Mouse (Mus musculus) limb, embryonic 14.5 days (tissue): ENCODE measurements around the gene Gzmb. TPM values are rescaled to one million over a fixed set of nuclear protein-coding genes. Genes with fewer than 3 reads are reported as not detected.
"Not testable (repeated sequence)": the region's sequence is repeated elsewhere in the genome, so short reads cannot be mapped to it uniquely, and the experiment has no call there.

ENCODE experiments used
- ATAC-seq: fragments of 200-750 bp; cut with Nextera tagmentation; 2 replicates; pipeline ENCODE4 v1.8.0; 2017; ENCODE audit warnings: low read depth, moderate number of reproducible peaks, moderate TSS enrichment; ENCODE audit not compliant: low FRiP score
- DNase-seq: peaks from one replicate; pipeline ENCODE4 v3.0.0-alpha.2; 2015; ENCODE audit warnings: low spot score
- H3K27ac ChIP-seq: fragments of 300-500 bp; sonication (generic); replicated peaks from 2 replicates; pipeline ENCODE4 v1.5.1; 2014; ENCODE audit warnings: low read depth, mild to moderate bottlenecking, low read length, moderate library complexity, mixed read lengths
- H3K27me3 ChIP-seq: fragments of 300-500 bp; sonication (generic); 2 replicates; pipeline ENCODE4 v1.6.1; 2014; ENCODE audit warnings: low read length, mixed read lengths; ENCODE audit not compliant: control insufficient read depth, insufficient read depth
- H3K36me3 ChIP-seq: fragments of 300-500 bp; sonication (generic); 2 replicates; pipeline ENCODE4 v1.6.1; 2014; ENCODE audit warnings: mild to moderate bottlenecking, low read length, moderate library complexity, mixed read lengths; ENCODE audit not compliant: control insufficient read depth, insufficient read depth
- H3K4me1 ChIP-seq: fragments of 300-500 bp; sonication (generic); 2 replicates; pipeline ENCODE4 v1.6.1; 2014; ENCODE audit warnings: antibody characterized with exemption, low read length, mixed read lengths; ENCODE audit not compliant: control insufficient read depth, insufficient read depth
- H3K4me2 ChIP-seq: fragments of 300-500 bp; sonication (generic); replicated peaks from 2 replicates; pipeline ENCODE4 v1.6.1; 2014; ENCODE audit warnings: low read depth, mild to moderate bottlenecking, low read length, moderate library complexity; ENCODE audit not compliant: severe bottlenecking
- H3K4me3 ChIP-seq: fragments of 300-500 bp; sonication (generic); replicated peaks from 2 replicates; pipeline ENCODE4 v1.5.1; 2014; ENCODE audit warnings: low read length
- H3K9ac ChIP-seq: fragments of 300-500 bp; sonication (generic); 2 replicates; pipeline ENCODE4 v1.6.1; 2014; ENCODE audit warnings: mild to moderate bottlenecking, low read depth, low read length, moderate library complexity; ENCODE audit not compliant: severe bottlenecking
- H3K9me3 ChIP-seq: fragments of 300-500 bp; sonication (generic); 2 replicates; pipeline ENCODE4 v1.6.1; 2016; ENCODE audit warnings: low read length; ENCODE audit not compliant: control insufficient read depth
- POLR2A ChIP-seq: fragments of 200-500 bp; IDR thresholded peaks from 2 replicates; pipeline ENCODE4 v1.8.0; 2012; ENCODE audit warnings: inconsistent platforms, mild to moderate bottlenecking, moderate library complexity, borderline replicate concordance; ENCODE audit not compliant: insufficient read depth, insufficient read length; ENCODE audit errors: extremely low read depth
- WGBS: fragments of 180-500 bp; shearing (Covaris S2); extraction: QIAGEN DNeasy Blood & Tissue Kit; methylation state at CpG from one replicate; pipeline ENCODE4 v1.1.7; 2014; 5-methylcytosine and 5-hydroxymethylcytosine counted together
- polyA plus RNA-seq, 2 experiments: library from polyadenylated mRNA; depleted of rRNA in 1 of 2; stranded (reverse) in 1 of 2; unstranded in 1 of 2; fragments of >200 nt; fragmentation: Nextera tagmentation in 1 of 2; extraction: Ambion mirVana in 1 of 2; gene quantifications; 2 replicates each; pipeline versions ENCODE4 v1.2.1 to v1.2.3; 2012 to 2014

The Gzmb gene
- polyA plus RNA-seq, 2 experiments: 0.55 to 0.80 TPM

GRCm38 (mm10) chr14:56284356-56285325 lies 22.6 kb upstream of the Gzmb start:
- no peak overlapping the region for H3K27ac ChIP-seq
- no peak for TF ChIP-seq POLR2A
- ATAC-seq (no peak), DNase-seq (no peak)
- no peaks in the 10 kb centered on the region for H3K4me1 ChIP-seq
- H3K4me2 ChIP-seq: no peak overlapping the region
- H3K9ac ChIP-seq: no peak overlapping the region
- H3K4me3 ChIP-seq: no peak overlapping the region
- no peaks in the 10 kb centered on the region for H3K27me3 ChIP-seq
- WGBS: 80% methylated on average over 6 of the region's 6 CpGs
- no peaks in the 10 kb centered on the region for H3K36me3 ChIP-seq
- no peaks in the 10 kb centered on the region for H3K9me3 ChIP-seq

- Histone ChIP-seq H3K4me1 (no peaks in the 10 kb centered on the region), H3K27me3 (no peaks in the 10 kb centered on the region), H3K4me2 (no peak overlapping the region), H3K9me3 (no peaks in the 10 kb centered on the region), H3K36me3 (no peaks in the 10 kb centered on the region), H3K4me3 (no peak overlapping the region), H3K9ac (no peak overlapping the region), H3K27ac (no peak overlapping the region)
- 89% methylated on average over 1 of the region's 1 CpGs for WGBS
- no peak for DNase-seq
- TF ChIP-seq POLR2A: no peak
- ATAC-seq: no peak
Measured at GRCm38 (mm10) chr14:56283816-56284215, 21.8 kb upstream of the Gzmb start.

- peak; percentile 16 for DNase-seq
- no peaks in the 10 kb centered on the region for H3K27me3 ChIP-seq
- H3K4me3 ChIP-seq: no peak overlapping the region
- H3K9me3 ChIP-seq: no peaks in the 10 kb centered on the region
- no peak for TF ChIP-seq POLR2A
- H3K4me1 ChIP-seq: no peaks in the 10 kb centered on the region
- H3K9ac ChIP-seq: no peak overlapping the region
- WGBS: 40% methylated on average over 5 of the region's 5 CpGs
- no peak overlapping the region for H3K27ac ChIP-seq
- H3K36me3 ChIP-seq: no peaks in the 10 kb centered on the region
- ATAC-seq: no peak
- no peak overlapping the region for H3K4me2 ChIP-seq
Measured at GRCm38 (mm10) chr14:56281090-56281489, 19.0 kb upstream of the Gzmb start.

DNA sequence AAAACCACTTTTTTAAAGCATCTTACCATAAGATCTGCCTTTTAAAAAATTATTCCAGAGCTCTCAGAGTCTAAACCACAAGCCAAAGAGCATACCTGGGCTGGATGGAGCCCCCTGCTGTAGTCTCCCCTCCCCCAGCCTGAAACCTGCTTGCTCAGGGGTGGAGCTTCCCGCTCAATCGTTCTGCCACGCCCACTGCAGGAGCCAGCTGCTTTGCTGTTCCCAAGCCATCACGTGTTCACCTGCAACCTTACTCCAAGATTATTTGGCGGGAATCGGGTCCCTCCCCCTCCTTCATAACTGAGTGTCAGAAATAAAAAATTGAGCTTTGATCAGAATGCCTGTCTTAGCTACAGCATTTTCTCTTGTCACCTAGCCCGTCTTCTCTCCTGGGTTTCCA lies 16.6 kb upstream of the Gzmb start:
- H3K9ac ChIP-seq, H3K4me2 ChIP-seq, H3K9me3 ChIP-seq, H3K4me3 ChIP-seq, H3K36me3 ChIP-seq, ATAC-seq, H3K27me3 ChIP-seq, H3K4me1 ChIP-seq, DNase-seq, H3K27ac ChIP-seq: not testable (repeated sequence)
- 43% methylated on average over 7 of the region's 7 CpGs for WGBS

- not testable (repeated sequence) for H3K4me3 ChIP-seq, H3K27ac ChIP-seq, H3K9ac ChIP-seq, H3K9me3 ChIP-seq, H3K4me1 ChIP-seq, H3K4me2 ChIP-seq, H3K36me3 ChIP-seq, ATAC-seq, H3K27me3 ChIP-seq, DNase-seq
- 82% methylated on average over 7 of the region's 7 CpGs for WGBS
Measured at GRCm38 (mm10) chr14:56276096-56276495, 14.0 kb upstream of the Gzmb start.
